Mouse (Mus musculus) lung, postnatal 0 days (tissue): Measurements from ENCODE around the gene Gtpbp10.

Experiments
- CTCF ChIP-seq: IDR thresholded peaks from 2 replicates; pipeline ENCODE4 v1.5.1; 2016; ENCODE audit warnings: antibody characterized with exemption, mild to moderate bottlenecking
- EP300 ChIP-seq: IDR thresholded peaks from 2 replicates; pipeline ENCODE4 v1.6.1; 2016; ENCODE audit warnings: antibody characterized with exemption, mild to moderate bottlenecking, control low read depth

GRCm38 (mm10) chr5:5514196-5515076 lies 44.9 kb downstream of the Gtpbp10 start, which contains the start of gene Cldn12:
- TF ChIP-seq CTCF = no peak
- peak; percentile 70 for TF ChIP-seq EP300
